Mouse (Mus musculus): ENCODE measurements around the gene Cldnd1. TPM values are rescaled to one million over a fixed set of nuclear protein-coding genes. Genes with fewer than 3 reads are reported as not detected.

Cldnd1 gene
- polyA plus RNA-seq, 1 experiment from 2014 or later, result 92.7 TPM

DNA sequence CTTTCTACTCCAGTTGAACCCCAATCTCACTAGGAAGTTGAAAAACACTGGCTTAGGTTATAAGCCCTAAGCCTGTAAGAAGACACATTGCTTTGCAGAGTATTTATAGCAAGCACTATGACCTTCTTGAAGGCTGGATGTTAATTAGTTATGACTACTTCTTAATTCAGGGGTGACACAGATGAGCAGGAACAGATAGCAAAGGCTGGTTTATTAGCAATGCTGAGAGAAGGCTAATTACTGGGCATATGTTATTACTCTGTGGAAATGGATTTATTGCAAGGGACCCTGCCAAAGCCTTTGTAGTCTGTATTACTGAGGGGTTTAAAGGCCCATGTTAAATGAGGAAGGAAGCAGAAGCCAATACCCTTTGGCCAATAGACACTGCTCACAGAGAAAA is 22.7 kb upstream of the Cldnd1 start:
- Histone ChIP-seq H3K36me3 (ENCODE audit: control insufficient read depth, insufficient read depth, low read length) (no peaks in the 10 kb centered on the region), H3K4me1 (replicated peaks; ENCODE audit: control insufficient read depth, insufficient read depth) (no peaks in the 10 kb centered on the region), H3K9me3 (ENCODE audit: control insufficient read depth, low read length) (no peaks in the 10 kb centered on the region), H3K9ac (ENCODE audit: low read length) (no peak overlapping the region), H3K27ac (replicated peaks) (no peak overlapping the region), H3K27me3 (ENCODE audit: control insufficient read depth, insufficient read depth, low read length) (no peaks in the 10 kb centered on the region), H3K4me2 (replicated peaks; ENCODE audit: low read depth) (no peak overlapping the region), H3K4me3 (ENCODE audit: low read depth, low read length) (no peak overlapping the region)
- ATAC-seq (ENCODE audit: low FRiP score, low TSS enrichment) (no peak), DNase-seq (ENCODE audit: low spot score) (no peak)
- TF ChIP-seq EP300 (optimal IDR thresholded peaks at IDR 0.05) (no peak), CTCF (IDR thresholded peaks at IDR 0.05; ENCODE audit: low read depth) (no peak)

DNA sequence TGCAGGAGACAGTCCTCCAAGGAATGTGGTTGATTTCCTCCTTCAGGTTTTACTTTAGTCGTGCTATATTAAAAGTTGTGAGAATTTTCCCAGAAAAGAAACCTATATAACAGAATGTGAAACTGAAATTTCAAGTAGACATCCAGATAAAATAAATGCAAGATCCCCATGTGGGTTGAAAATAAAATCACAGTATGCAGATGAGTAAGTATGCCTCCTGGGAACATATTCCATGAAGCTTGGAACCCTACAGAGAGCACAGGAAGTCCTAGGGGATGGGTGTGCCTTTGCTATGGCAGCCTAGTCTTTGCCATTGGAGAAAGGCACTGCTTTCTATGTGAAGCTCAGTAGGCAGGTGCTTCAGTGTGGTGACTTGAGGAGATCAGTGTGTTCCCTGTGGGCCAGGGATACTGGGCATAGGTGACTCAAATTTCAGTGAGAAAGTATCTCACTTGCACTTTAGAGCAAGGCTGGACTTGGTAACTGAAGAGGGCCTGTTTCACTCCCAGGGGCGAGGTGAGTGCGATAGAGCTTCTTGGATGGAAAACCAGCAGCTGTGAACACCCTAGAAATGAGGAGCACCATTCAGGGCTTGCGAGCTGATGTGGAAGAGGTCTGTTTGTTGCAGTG is 20.3 kb upstream of the Cldnd1 start:
- Histone ChIP-seq H3K4me2 (replicated peaks; ENCODE audit: low read depth) (no peak overlapping the region), H3K9me3 (ENCODE audit: control insufficient read depth, low read length) (no peaks in the 10 kb centered on the region), H3K9ac (ENCODE audit: low read length) (no peak overlapping the region), H3K4me3 (ENCODE audit: low read depth, low read length) (no peak overlapping the region), H3K4me1 (replicated peaks; ENCODE audit: control insufficient read depth, insufficient read depth) (no peaks in the 10 kb centered on the region), H3K27ac (replicated peaks) (no peak overlapping the region), H3K27me3 (ENCODE audit: control insufficient read depth, insufficient read depth, low read length) (no peaks in the 10 kb centered on the region), H3K36me3 (ENCODE audit: control insufficient read depth, insufficient read depth, low read length) (no peaks in the 10 kb centered on the region)
- 85% methylated on average over 4 of the region's 4 CpGs for WGBS
- TF ChIP-seq CTCF (IDR thresholded peaks at IDR 0.05; ENCODE audit: low read depth) (no peak), EP300 (optimal IDR thresholded peaks at IDR 0.05) (no peak)
- ATAC-seq (ENCODE audit: low FRiP score, low TSS enrichment), result no peak
- no peak for DNase-seq (ENCODE audit: low spot score)

DNA sequence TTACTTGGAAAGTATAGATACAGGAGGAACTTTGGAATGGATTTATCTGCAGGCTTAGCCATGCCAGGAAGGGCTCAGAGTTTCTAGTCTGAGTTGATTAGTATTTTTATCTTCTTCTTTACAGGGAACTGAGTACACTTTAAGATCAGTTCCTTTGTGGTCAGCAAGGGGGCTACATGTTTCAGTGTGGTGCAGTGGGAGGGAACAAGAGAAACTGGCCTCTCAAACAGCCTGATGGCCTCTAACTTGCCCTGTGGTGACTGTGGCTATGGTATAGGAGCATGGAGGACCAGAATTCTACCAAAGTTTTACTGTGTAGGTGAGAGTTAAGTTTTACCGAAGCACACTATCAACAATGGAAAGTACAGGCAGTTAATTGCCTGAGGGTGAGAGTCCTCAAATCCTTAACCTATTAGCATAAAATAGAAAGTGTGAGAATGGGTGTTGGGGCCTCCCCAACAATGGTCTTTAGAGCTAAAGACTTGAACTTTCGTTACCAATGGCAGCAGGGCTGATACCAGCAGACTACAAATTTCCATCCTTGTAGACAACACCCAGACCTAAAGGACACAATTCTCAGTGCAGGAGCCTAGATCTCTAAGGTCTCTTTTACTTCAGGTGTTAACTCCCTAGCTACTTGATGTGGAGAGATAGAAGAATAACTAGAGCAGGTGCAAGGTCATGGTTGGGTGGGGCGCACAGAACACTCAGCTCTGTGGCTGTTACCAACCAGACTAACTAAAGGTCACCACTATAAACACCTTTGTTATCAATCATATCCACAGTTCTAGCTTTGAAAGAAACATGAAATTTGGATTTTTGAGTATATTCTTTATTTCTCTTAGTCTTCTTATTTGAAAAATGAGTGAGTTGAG is 18.9 kb upstream of the Cldnd1 start:
- H3K36me3 ChIP-seq (ENCODE audit: control insufficient read depth, insufficient read depth, low read length), result no peaks in the 10 kb centered on the region
- ATAC-seq (ENCODE audit: low FRiP score, low TSS enrichment), result no peak
- WGBS, result 67% methylated on average over 3 of the region's 3 CpGs
- no peaks in the 10 kb centered on the region for H3K4me1 ChIP-seq (replicated peaks; ENCODE audit: control insufficient read depth, insufficient read depth)
- H3K27ac ChIP-seq (replicated peaks), result no peak overlapping the region
- H3K4me2 ChIP-seq (replicated peaks; ENCODE audit: low read depth), result no peak overlapping the region
- no peaks in the 10 kb centered on the region for H3K27me3 ChIP-seq (ENCODE audit: control insufficient read depth, insufficient read depth, low read length)
- H3K4me3 ChIP-seq (ENCODE audit: low read depth, low read length), result no peak overlapping the region
- no peak for DNase-seq (ENCODE audit: low spot score)
- TF ChIP-seq CTCF (IDR thresholded peaks at IDR 0.05; ENCODE audit: low read depth) (no peak), EP300 (optimal IDR thresholded peaks at IDR 0.05) (no peak)
- no peak overlapping the region for H3K9ac ChIP-seq (ENCODE audit: low read length)
- H3K9me3 ChIP-seq (ENCODE audit: control insufficient read depth, low read length), result no peaks in the 10 kb centered on the region

DNA sequence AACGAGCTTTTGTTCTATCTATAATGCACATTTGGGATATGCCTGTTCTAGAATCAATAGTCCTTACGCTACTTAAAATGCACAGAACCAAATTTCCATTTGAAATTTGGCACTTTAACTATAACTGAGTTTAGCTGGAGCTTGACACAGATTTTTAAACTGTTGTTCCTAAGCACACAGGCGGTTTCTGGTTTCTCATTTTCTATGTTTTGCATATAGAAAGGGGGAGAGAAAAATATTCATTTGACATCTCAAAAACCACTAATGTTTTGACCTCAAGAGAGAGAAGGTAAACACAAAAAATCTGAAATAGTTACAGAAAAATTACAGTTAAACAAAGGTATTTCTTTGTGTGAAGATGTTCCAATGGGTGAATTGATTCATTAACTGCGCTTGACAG is 18.2 kb upstream of the Cldnd1 start:
- no peak for ATAC-seq (ENCODE audit: low FRiP score, low TSS enrichment)
- 66% methylated on average over 4 of the region's 4 CpGs for WGBS
- H3K4me3 ChIP-seq (ENCODE audit: low read depth, low read length), result no peak overlapping the region

DNA sequence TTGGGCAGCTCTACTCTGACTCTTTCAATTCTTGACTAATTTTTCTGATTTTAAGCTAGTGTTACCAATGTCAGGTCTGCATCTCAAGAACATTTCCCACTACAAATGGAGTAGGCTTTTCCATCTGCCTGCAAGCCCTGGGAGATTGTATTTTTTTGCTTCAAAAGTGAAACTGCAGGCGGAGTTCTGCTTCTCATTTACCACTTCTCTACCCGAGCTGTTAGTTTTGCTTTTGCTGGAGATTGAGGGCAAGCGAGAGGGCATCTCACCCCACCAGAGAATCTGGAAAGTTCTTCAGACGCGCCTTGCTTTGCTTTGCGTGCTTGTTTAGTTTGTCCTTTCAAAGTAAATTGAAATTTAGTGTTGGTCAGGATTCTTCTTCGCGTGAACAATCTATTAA is 15.5 kb upstream of the Cldnd1 start:
- Histone ChIP-seq H3K4me3 (ENCODE audit: low read depth, low read length) (no peak overlapping the region), H3K4me1 (replicated peaks; ENCODE audit: control insufficient read depth, insufficient read depth) (no peaks in the 10 kb centered on the region), H3K27ac (replicated peaks) (no peak overlapping the region), H3K36me3 (ENCODE audit: control insufficient read depth, insufficient read depth, low read length) (no peaks in the 10 kb centered on the region), H3K4me2 (replicated peaks; ENCODE audit: low read depth) (0 out of 2 replicates have a peak overlapping the region, but pooled peaks have one; percentile 11), H3K27me3 (ENCODE audit: control insufficient read depth, insufficient read depth, low read length) (no peaks in the 10 kb centered on the region), H3K9ac (ENCODE audit: low read length) (no peak overlapping the region), H3K9me3 (ENCODE audit: control insufficient read depth, low read length) (no peaks in the 10 kb centered on the region)
- ATAC-seq (ENCODE audit: low FRiP score, low TSS enrichment), result no peak
- TF ChIP-seq EP300 (optimal IDR thresholded peaks at IDR 0.05), result no peak
- TF ChIP-seq CTCF (IDR thresholded peaks at IDR 0.05; ENCODE audit: low read depth), result no peak
- DNase-seq (ENCODE audit: low spot score), result no peak
- 63% methylated on average over 8 of the region's 8 CpGs for WGBS

More for the DNA sequence above, 18.2 kb upstream of the Cldnd1 start:
- no peak for DNase-seq (ENCODE audit: low spot score)
- Histone ChIP-seq H3K27ac (replicated peaks) (no peak overlapping the region), H3K4me1 (replicated peaks; ENCODE audit: control insufficient read depth, insufficient read depth) (no peaks in the 10 kb centered on the region), H3K9ac (ENCODE audit: low read length) (no peak overlapping the region), H3K4me2 (replicated peaks; ENCODE audit: low read depth) (no peak overlapping the region), H3K9me3 (ENCODE audit: control insufficient read depth, low read length) (no peaks in the 10 kb centered on the region), H3K27me3 (ENCODE audit: control insufficient read depth, insufficient read depth, low read length) (no peaks in the 10 kb centered on the region), H3K36me3 (ENCODE audit: control insufficient read depth, insufficient read depth, low read length) (no peaks in the 10 kb centered on the region)
- no peak for TF ChIP-seq CTCF (IDR thresholded peaks at IDR 0.05; ENCODE audit: low read depth)
- TF ChIP-seq EP300 (optimal IDR thresholded peaks at IDR 0.05), result no peak

DNA sequence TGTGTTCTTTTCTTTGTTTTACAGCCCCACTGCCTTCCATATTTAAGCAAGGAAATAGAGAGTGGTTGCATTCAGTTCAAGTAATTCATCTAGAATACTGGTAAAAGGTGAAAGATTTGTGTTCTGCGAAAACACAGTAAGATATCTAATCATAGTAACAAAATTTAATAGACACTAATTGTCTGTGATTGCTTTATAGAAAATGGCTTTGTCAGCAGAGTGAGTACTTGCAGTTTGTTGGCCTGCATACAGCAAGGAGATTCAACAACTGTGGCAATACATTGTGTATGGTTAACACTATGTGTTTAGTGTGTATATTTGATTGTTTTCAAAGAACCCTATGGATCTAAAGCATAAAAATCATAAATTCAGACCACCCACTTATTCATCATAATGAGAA is 14.6 kb upstream of the Cldnd1 start:
- H3K9ac ChIP-seq (ENCODE audit: low read length), result no peak overlapping the region
- H3K9me3 ChIP-seq (ENCODE audit: control insufficient read depth, low read length), result no peaks in the 10 kb centered on the region
- no peak overlapping the region for H3K4me3 ChIP-seq (ENCODE audit: low read depth, low read length)
- DNase-seq (ENCODE audit: low spot score) (no peak), ATAC-seq (ENCODE audit: low FRiP score, low TSS enrichment) (no peak)
- no peaks in the 10 kb centered on the region for H3K4me1 ChIP-seq (replicated peaks; ENCODE audit: control insufficient read depth, insufficient read depth)
- H3K27me3 ChIP-seq (ENCODE audit: control insufficient read depth, insufficient read depth, low read length), result no peaks in the 10 kb centered on the region
- no peak for TF ChIP-seq CTCF (IDR thresholded peaks at IDR 0.05; ENCODE audit: low read depth)
- TF ChIP-seq EP300 (optimal IDR thresholded peaks at IDR 0.05), result no peak
- H3K27ac ChIP-seq (replicated peaks), result no peak overlapping the region
- H3K36me3 ChIP-seq (ENCODE audit: control insufficient read depth, insufficient read depth, low read length), result no peaks in the 10 kb centered on the region
- WGBS, result 90% methylated on average over 1 of the region's 1 CpGs
- H3K4me2 ChIP-seq (replicated peaks; ENCODE audit: low read depth), result no peak overlapping the region

Data from stomach, postnatal 0 days (tissue).